Mouse (Mus musculus): ENCODE results near the gene Atp8a2. TPM values are rescaled to one million over a fixed set of nuclear protein-coding genes. Genes with fewer than 3 reads are reported as not detected.
A peak's percentile ranks its signal among the peaks of the same experiment; 100 is the strongest.
"Not testable (repeated sequence)": the region's sequence is repeated elsewhere in the genome, so short reads cannot be mapped to it uniquely, and the experiment has no call there.

Atp8a2 gene
- polyA plus RNA-seq, 1 experiment from 2014 or later, result 46.8 TPM

DNA sequence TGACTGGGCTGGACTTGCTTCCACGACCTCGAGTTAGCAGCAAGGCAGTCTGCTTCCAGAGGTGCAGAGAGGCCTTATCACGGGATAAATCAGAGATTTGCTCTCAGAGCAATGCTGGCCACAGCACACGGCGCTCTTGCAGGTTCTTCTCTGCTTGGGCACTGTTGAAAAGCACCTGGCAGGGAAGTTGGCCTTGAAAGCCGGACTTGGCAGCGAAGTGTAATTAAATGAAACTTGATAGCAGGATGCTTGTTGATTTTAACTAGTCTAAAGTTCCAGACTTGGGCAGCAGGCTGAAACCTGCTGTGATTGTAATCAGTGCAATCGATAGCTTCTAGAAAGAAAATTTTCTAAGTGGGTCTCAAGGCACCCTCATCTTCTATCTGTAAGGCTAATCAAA is 237.3 kb downstream of the Atp8a2 start:
- no peak overlapping the region for H3K4me2 ChIP-seq
- H3K4me3 ChIP-seq (replicated peaks), result no peak overlapping the region
- H3K27me3 ChIP-seq (replicated peaks), result no peaks in the 10 kb centered on the region
- no peak overlapping the region for H3K9ac ChIP-seq (replicated peaks)
- H3K27ac ChIP-seq (replicated peaks), result no peak overlapping the region
- ATAC-seq (ENCODE audit: low FRiP score), result no peak
- no peaks in the 10 kb centered on the region for H3K36me3 ChIP-seq
- WGBS, result 71% methylated on average over 8 of the region's 8 CpGs
- peaks cover 4% of the 10 kb centered on the region; the same call in 1 of the 2 replicates for H3K4me1 ChIP-seq
- no peaks in the 10 kb centered on the region for H3K9me3 ChIP-seq (replicated peaks)

DNA sequence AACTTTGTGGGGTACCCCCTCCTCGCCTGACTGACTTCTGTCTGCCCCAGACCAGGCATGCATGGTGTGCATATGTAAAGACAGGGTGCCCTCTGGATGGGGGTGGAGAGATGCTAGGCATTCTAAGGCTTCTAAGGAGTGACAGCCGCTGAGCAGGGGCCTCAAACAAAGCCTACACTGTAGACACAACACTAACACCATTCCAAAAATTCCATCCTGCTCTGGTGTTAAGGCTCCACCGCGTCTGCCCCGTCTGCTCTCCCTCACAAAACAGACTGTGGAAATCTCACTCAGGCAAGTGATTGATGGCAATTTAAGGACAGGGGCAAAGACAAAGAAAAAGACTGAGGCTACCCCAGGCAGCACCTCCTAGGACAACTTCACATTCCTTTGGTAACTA is 247.0 kb downstream of the Atp8a2 start:
- H3K9ac ChIP-seq (replicated peaks), result no peak overlapping the region
- H3K27me3 ChIP-seq (replicated peaks), result no peaks in the 10 kb centered on the region
- 12% methylated on average over 5 of the region's 5 CpGs for WGBS
- no peak overlapping the region for H3K4me2 ChIP-seq
- ATAC-seq (ENCODE audit: low FRiP score), result no peak
- no peak overlapping the region for H3K27ac ChIP-seq (replicated peaks)
- no peak overlapping the region for H3K4me3 ChIP-seq (replicated peaks)
- no peaks in the 10 kb centered on the region for H3K9me3 ChIP-seq (replicated peaks)
- H3K36me3 ChIP-seq, result no peaks in the 10 kb centered on the region
- no peaks in the 10 kb centered on the region for H3K4me1 ChIP-seq

DNA sequence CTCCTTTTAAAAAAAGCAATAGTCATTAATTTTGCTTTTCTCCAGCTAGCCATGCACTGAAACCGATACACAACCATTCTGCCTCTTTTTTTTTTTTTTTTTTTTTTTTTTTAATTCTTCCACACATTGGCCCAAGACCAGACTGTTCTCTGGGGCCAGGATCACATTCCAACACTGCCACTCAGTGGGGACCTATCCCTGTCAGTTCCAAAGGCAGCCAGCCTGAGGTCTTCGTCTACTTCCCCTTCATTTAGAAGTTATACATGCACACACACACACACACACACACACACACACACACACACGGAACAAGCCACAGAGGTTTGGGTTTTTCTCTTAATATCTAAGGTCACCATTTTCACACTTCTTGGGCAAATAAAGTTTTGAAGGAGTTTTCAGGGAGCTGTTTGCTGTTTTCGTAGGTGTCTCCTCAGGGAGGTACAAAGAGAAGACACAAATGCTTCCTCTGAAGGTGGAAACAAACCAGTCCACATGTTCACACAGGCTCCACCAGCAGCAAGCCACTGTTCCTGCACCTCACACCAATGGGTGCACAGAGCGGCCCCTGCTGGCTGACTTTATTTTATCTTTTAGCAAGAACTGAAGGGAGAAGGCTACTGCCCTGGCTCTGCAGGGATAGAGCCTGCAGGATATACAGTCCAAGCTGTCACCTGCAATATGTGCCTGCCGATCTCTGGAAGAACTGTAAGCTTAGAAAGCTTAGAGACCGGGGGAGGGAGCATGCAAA is 253.9 kb downstream of the Atp8a2 start:
- Histone ChIP-seq H3K27ac (replicated peaks) (no peak overlapping the region), H3K9me3 (replicated peaks) (no peaks in the 10 kb centered on the region), H3K4me3 (replicated peaks) (no peak overlapping the region), H3K27me3 (replicated peaks) (peaks cover 2% of the 10 kb centered on the region; the same call in 1 of the 2 replicates), H3K36me3 (no peaks in the 10 kb centered on the region), H3K4me2 (no peak overlapping the region), H3K9ac (replicated peaks) (no peak overlapping the region), H3K4me1 (no peaks in the 10 kb centered on the region)
- peak; percentile 86 for ATAC-seq (ENCODE audit: low FRiP score)
- WGBS, result 39% methylated on average over 7 of the region's 7 CpGs

DNA sequence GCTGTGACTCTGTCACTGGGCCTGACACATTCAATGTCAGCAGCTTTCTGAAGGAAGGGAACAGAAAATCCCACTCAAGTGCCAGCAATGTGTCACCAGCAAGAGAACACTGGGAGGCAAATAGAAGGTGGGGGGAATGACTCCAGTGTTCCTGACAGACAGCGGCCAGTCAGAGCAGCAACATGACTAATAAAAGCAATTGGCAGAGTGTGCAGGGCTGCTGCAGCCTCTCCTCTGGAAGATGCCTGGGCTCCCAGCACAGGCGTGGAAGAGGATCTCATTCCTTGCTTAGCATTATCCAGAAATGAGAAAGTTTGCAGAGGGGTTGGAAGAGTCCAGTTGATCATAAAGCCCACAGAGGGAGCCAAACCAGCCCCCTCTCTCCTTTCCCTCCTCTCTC is 254.8 kb downstream of the Atp8a2 start:
- ATAC-seq (ENCODE audit: low FRiP score), result no peak
- WGBS, result 68% methylated on average over 2 of the region's 2 CpGs
- no peak overlapping the region for H3K27ac ChIP-seq (replicated peaks)
- H3K9me3 ChIP-seq (replicated peaks), result no peaks in the 10 kb centered on the region
- H3K4me2 ChIP-seq, result no peak overlapping the region
- peaks cover 2% of the 10 kb centered on the region; the same call in 1 of the 2 replicates for H3K27me3 ChIP-seq (replicated peaks)
- H3K4me3 ChIP-seq (replicated peaks), result no peak overlapping the region
- H3K36me3 ChIP-seq, result no peaks in the 10 kb centered on the region
- no peaks in the 10 kb centered on the region for H3K4me1 ChIP-seq
- no peak overlapping the region for H3K9ac ChIP-seq (replicated peaks)

DNA sequence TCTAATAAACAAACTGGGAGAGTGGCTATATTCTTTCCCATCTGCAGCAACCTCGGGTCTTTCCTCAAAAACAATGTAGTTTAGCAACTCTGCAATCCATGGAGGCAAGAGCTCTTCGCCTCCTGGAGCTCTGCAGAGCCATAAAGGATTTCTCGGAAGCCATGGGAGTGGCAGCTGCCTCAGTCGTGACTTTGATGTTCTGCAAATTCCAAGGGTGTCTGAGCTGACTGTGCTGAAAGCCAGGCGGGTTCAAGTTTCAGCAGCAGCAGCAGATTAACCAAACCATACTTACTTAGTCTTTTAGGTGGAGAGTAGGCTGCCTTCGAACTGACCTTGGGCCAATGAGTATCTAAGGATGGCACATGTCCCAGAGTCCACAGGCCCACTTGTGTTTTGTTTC is 264.6 kb downstream of the Atp8a2 start:
- no peaks in the 10 kb centered on the region for H3K27me3 ChIP-seq (replicated peaks)
- H3K9ac ChIP-seq (replicated peaks), result no peak overlapping the region
- WGBS, result 31% methylated on average over 6 of the region's 6 CpGs
- no peaks in the 10 kb centered on the region for H3K36me3 ChIP-seq
- no peak for ATAC-seq (ENCODE audit: low FRiP score)
- no peak overlapping the region for H3K4me3 ChIP-seq (replicated peaks)
- H3K4me1 ChIP-seq, result peaks cover 14% of the 10 kb centered on the region
- no peak overlapping the region for H3K4me2 ChIP-seq
- H3K9me3 ChIP-seq (replicated peaks), result no peaks in the 10 kb centered on the region
- no peak overlapping the region for H3K27ac ChIP-seq (replicated peaks)

DNA sequence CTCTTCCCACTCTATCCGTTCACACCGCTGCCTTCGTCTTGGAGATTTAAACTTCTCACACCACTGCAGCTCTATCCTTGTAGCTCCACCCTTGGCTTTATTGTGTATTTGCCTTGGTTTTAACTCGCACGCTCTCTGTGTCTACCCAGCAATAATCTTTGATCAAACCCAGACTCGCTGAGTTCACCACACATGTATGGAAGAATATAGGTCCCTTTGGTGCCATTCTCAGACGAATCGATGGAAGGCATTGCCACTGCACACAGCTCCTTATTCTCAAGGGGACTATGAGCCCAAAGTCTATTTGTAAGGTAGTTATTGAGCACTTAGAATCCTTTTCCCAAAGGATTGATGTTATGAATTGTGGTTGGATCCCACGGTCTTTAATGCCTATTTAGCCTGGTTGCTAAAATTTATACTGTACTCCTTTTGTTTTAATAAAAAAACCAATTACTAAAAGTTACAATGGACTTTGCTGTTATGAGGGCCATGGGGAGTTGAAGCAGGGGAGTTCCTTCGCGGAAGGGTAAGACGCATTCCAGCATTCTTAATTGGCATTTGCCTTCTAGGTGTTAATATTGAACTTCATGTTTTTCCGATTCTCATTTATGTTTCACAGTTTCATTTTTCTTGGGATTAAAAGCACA is 265.4 kb downstream of the Atp8a2 start:
- H3K27me3 ChIP-seq (replicated peaks), result no peaks in the 10 kb centered on the region
- 55% methylated on average over 13 of the region's 13 CpGs for WGBS
- no peak overlapping the region for H3K9ac ChIP-seq (replicated peaks)
- no peaks in the 10 kb centered on the region for H3K36me3 ChIP-seq
- H3K4me1 ChIP-seq, result peaks cover 14% of the 10 kb centered on the region
- H3K4me3 ChIP-seq (replicated peaks), result no peak overlapping the region
- H3K4me2 ChIP-seq, result no peak overlapping the region
- ATAC-seq (ENCODE audit: low FRiP score), result peak; percentile 87
- no peak overlapping the region for H3K27ac ChIP-seq (replicated peaks)
- H3K9me3 ChIP-seq (replicated peaks), result no peaks in the 10 kb centered on the region

DNA sequence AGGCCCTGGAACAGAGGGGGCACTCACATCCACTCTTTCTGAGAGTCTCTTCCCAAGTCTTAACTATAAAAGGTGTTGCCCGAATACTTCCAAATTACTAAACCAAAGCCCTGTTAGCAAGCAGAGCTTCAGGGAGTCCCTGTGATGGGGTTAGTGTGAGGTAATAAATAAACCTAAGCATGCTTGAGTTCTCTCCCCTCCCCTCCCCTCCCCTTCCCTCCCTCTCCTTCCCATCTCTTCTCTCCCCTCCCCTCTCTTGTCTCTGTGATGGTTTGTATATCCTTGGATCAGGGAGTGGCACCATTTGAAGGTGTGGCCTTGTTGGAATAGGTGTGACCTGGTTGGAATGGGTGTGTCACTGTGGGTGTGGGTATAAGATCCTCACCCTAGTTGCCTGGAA is 267.8 kb downstream of the Atp8a2 start:
- H3K27me3 ChIP-seq (replicated peaks); H3K27ac ChIP-seq (replicated peaks); H3K4me2 ChIP-seq; H3K9ac ChIP-seq (replicated peaks); H3K4me3 ChIP-seq (replicated peaks); ATAC-seq (ENCODE audit: low FRiP score); H3K36me3 ChIP-seq; H3K9me3 ChIP-seq (replicated peaks): not testable (repeated sequence)
- 86% methylated on average over 1 of the region's 1 CpGs for WGBS
- H3K4me1 ChIP-seq, result peaks cover 14% of the 10 kb centered on the region

DNA sequence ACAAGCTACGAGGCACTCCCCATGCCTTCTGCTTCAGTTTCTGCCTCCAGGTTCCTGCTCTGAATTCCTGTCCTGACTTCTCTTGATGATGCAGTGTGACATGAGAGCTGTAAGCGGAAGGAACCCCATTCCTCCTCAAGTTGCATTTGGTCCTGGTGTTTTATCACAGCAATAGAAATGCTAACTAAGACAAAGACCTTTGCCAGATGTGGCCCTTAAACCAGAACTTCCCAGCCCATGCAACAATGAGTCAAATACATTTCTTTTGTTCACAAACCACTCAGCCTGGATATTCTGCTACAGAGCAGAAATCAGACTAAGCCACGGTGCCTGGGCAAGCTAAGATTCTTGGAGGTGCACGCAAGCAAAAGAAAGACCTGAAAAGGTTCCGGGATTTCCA is 268.2 kb downstream of the Atp8a2 start:
- Histone ChIP-seq H3K36me3 (no peaks in the 10 kb centered on the region; the same call in 1 of the 2 replicates), H3K9me3 (replicated peaks) (no peaks in the 10 kb centered on the region), H3K27ac (replicated peaks) (no peak overlapping the region), H3K4me2 (no peak overlapping the region), H3K4me3 (replicated peaks) (no peak overlapping the region), H3K4me1 (peaks cover 14% of the 10 kb centered on the region), H3K9ac (replicated peaks) (no peak overlapping the region), H3K27me3 (replicated peaks) (no peaks in the 10 kb centered on the region)
- 88% methylated on average over 5 of the region's 5 CpGs for WGBS
- ATAC-seq (ENCODE audit: low FRiP score), result no peak

DNA sequence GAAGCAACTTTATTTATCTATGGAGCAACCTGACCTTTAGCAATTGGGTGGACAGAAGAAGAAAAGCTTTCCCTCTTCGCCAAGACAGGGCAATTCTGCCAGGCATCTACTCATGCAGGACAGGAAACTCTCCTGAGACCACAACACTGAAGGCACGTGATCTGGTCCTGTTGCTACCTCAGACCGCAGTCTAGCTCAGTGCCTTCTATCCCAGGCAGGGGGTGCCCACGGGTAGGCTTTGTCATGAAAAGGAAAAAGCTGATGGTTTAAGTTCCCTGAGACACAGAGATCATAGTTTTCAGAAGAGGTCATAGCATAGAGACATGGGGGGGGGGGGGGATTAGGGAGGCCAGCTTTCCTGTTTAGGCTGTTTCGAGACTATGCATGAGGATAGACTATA is 269.2 kb downstream of the Atp8a2 start:
- 78% methylated on average over 5 of the region's 5 CpGs for WGBS

DNA sequence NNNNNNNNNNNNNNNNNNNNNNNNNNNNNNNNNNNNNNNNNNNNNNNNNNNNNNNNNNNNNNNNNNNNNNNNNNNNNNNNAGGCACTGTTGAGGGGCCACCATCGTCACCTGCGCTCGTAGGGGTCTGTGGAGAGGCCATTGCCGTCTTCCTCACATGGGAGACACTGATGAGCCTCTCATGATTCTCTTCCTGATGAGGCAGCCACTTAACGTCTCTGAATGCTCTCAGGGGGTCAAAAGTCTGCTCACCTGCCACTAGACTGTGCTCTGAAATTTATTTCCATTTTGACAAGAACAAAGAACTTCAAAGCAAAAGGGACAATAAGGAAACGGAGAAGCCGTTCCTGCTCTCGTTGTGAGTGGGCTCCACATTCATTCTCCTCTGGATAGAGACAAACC is 277.1 kb downstream of the Atp8a2 start:
- Histone ChIP-seq H3K9ac (replicated peaks) (no peak overlapping the region), H3K9me3 (replicated peaks) (no peaks in the 10 kb centered on the region), H3K4me3 (replicated peaks) (no peak overlapping the region), H3K27me3 (replicated peaks) (no peaks in the 10 kb centered on the region), H3K27ac (replicated peaks) (no peak overlapping the region), H3K4me2 (no peak overlapping the region), H3K4me1 (no peaks in the 10 kb centered on the region), H3K36me3 (no peaks in the 10 kb centered on the region; the same call in 1 of the 2 replicates)
- no peak for ATAC-seq (ENCODE audit: low FRiP score)
- WGBS, result 33% methylated on average over 8 of the region's 8 CpGs

More for the DNA sequence above, 269.2 kb downstream of the Atp8a2 start:
- Histone ChIP-seq H3K4me3 (replicated peaks) (no peak overlapping the region), H3K4me2 (no peak overlapping the region), H3K27ac (replicated peaks) (no peak overlapping the region), H3K27me3 (replicated peaks) (no peaks in the 10 kb centered on the region), H3K4me1 (peaks cover 14% of the 10 kb centered on the region), H3K9ac (replicated peaks) (no peak overlapping the region), H3K9me3 (replicated peaks) (no peaks in the 10 kb centered on the region), H3K36me3 (no peaks in the 10 kb centered on the region; the same call in 1 of the 2 replicates)
- ATAC-seq (ENCODE audit: low FRiP score), result no peak

DNA sequence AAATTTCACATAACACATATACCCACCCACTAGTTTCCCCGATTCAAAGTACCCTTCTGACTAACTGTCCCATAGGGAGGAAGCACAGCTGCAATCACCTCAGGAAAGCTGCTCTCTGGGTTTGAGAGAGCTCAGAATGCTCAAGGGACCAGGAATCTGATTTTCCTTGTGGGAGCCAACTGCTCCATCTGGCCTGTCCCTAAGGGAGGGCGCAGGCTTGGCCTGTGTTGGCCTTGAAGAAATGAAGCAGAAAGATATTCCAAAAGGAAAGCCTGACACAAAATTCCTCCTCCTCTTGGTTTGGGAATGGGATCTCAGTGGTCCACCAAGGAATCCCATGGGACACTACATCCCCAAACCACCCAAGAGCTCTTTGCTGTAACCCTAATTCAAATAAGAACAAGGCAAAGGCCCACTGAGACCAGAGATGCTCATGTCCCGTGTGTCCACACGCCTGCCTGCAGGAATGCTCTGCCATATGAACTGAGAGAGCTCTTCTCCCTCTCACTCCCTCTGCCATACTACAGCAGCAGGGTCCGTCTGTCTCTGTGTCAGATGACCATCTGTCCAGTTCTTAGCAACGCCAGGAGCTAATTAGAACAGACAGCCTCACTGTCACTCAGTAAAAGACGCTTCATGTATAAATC is 293.4 kb downstream of the Atp8a2 start:
- H3K4me1 ChIP-seq, result no peaks in the 10 kb centered on the region; the same call in 1 of the 2 replicates
- 68% methylated on average over 7 of the region's 7 CpGs for WGBS
- H3K27me3 ChIP-seq (replicated peaks), result no peaks in the 10 kb centered on the region
- no peak overlapping the region for H3K9ac ChIP-seq (replicated peaks)
- no peak overlapping the region for H3K4me2 ChIP-seq
- H3K36me3 ChIP-seq, result no peaks in the 10 kb centered on the region
- H3K27ac ChIP-seq (replicated peaks), result no peak overlapping the region
- ATAC-seq (ENCODE audit: low FRiP score), result no peak
- H3K4me3 ChIP-seq (replicated peaks), result no peak overlapping the region
- no peaks in the 10 kb centered on the region for H3K9me3 ChIP-seq (replicated peaks)

DNA sequence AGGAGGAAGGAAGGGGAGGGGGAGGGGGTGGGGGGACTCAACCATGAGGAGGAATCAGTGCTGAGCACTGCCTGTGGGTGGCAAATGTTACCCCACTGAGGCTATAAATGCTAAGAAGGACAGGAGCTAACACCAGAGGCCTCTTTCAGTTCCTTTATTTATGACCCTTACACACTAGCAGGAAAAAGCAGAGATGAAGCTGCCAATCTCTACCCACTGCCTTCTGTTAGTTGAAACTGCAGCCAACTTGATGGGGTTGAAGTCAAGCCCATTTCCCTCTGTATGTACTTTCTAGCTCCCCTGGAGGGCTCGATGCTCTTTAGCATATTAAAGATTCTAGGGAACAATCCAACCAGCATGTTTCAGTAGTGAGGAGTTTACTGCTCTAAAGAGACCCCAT is 303.0 kb downstream of the Atp8a2 start:
- H3K4me1 ChIP-seq, result no peaks in the 10 kb centered on the region
- H3K27ac ChIP-seq (replicated peaks), result no peak overlapping the region
- H3K4me3 ChIP-seq (replicated peaks), result no peak overlapping the region
- H3K27me3 ChIP-seq (replicated peaks), result no peaks in the 10 kb centered on the region
- H3K4me2 ChIP-seq, result no peak overlapping the region
- ATAC-seq (ENCODE audit: low FRiP score), result no peak
- H3K36me3 ChIP-seq, result no peaks in the 10 kb centered on the region
- WGBS, result 56% methylated on average over 1 of the region's 1 CpGs
- H3K9me3 ChIP-seq (replicated peaks), result no peaks in the 10 kb centered on the region
- no peak overlapping the region for H3K9ac ChIP-seq (replicated peaks)
